Mouse (Mus musculus): Measurements from ENCODE around the gene 4930442H23Rik. TPM values are rescaled to one million over a fixed set of nuclear protein-coding genes. Genes with fewer than 3 reads are reported as not detected.
"Not testable (repeated sequence)": the region's sequence is repeated elsewhere in the genome, so short reads cannot be mapped to it uniquely, and the experiment has no call there.

4930442H23Rik gene
- polyA plus RNA-seq, 1 experiment from 2014 or later: not detected

DNA sequence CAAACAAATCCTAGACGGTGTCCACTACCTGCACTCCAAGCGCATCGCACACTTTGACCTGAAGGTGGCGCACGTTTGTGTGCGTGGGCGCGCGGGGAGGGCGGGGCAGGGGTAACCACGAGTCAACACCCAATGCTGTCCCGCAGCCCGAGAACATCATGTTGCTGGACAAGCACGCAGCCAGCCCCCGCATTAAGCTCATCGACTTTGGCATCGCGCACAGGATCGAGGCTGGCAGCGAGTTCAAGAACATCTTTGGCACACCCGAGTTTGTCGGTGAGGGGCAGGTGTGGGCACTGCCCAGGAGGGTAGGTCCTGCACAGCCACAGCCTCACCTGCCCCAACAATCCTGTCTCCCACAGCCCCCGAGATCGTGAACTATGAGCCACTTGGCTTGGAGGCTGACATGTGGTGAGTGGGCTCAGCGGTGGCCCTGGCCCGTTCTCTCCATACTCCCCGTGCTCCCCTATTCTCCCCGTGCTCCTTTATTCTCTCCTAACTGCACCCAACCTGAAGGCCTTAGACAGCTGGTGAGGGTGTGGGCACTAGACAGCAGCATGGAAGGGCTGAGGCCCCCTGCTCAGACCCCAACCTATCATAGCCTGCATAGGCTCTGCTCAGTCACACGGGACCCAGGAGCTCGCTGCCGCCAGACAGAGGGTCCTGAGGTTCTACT, 6.7 kb upstream of the 4930442H23Rik start:
- TF ChIP-seq CTCF (IDR thresholded peaks at IDR 0.05; ENCODE audit: low read depth): peak; percentile 64
- 76% methylated on average over 31 of the region's 31 CpGs for WGBS
- Histone ChIP-seq H3K4me2 (ENCODE audit: low read length) (no peak overlapping the region), H3K9me3 (replicated peaks; ENCODE audit: low read length) (no peaks in the 10 kb centered on the region), H3K9ac (ENCODE audit: low read depth, low read length) (no peak overlapping the region), H3K4me1 (replicated peaks; ENCODE audit: insufficient read depth, low read length) (peaks cover 8% of the 10 kb centered on the region; the same call in 1 of the 2 replicates), H3K27me3 (ENCODE audit: insufficient read depth, low read length) (0 out of 2 replicates have a peak, but pooled peaks cover 16% of the 10 kb centered on the region), H3K27ac (no peak overlapping the region), H3K4me3 (replicated peaks; ENCODE audit: low read depth, low read length) (no peak overlapping the region), H3K36me3 (ENCODE audit: insufficient read depth, low read length) (0 out of 2 replicates have a peak, but pooled peaks cover 14% of the 10 kb centered on the region)
- no peak for DNase-seq (ENCODE audit: low spot score)
- no peak for ATAC-seq (replicated peaks; ENCODE audit: low FRiP score, low read depth)

DNA sequence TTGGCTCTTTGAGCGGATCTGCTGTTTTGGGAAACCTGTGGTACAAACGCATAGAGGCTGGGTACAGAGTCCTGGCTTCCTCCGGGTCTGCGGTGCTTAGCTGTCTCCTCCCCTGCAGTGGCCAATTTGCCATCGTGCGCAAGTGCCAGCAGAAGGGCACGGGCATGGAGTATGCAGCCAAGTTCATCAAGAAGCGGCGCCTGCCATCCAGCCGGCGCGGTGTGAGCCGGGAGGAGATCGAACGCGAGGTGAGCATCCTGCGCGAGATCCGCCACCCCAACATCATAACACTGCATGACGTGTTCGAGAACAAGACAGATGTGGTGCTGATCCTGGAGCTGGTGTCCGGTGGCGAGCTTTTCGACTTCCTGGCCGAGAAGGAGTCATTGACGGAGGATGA, 6.2 kb upstream of the 4930442H23Rik start:
- H3K27me3 ChIP-seq (ENCODE audit: insufficient read depth, low read length): 0 out of 2 replicates have a peak, but pooled peaks cover 11% of the 10 kb centered on the region
- H3K27ac ChIP-seq: no peak overlapping the region
- TF ChIP-seq CTCF (IDR thresholded peaks at IDR 0.05; ENCODE audit: low read depth): no peak
- WGBS: 86% methylated on average over 26 of the region's 26 CpGs
- peaks cover 10% of the 10 kb centered on the region; the same call in 1 of the 2 replicates for H3K4me1 ChIP-seq (replicated peaks; ENCODE audit: insufficient read depth, low read length)
- no peak overlapping the region for H3K9ac ChIP-seq (ENCODE audit: low read depth, low read length)
- ATAC-seq (replicated peaks; ENCODE audit: low FRiP score, low read depth) (no peak), DNase-seq (ENCODE audit: low spot score) (no peak)
- H3K36me3 ChIP-seq (ENCODE audit: insufficient read depth, low read length): peaks cover 14% of the 10 kb centered on the region; the same call in 1 of the 2 replicates
- no peaks in the 10 kb centered on the region for H3K9me3 ChIP-seq (replicated peaks; ENCODE audit: low read length)
- no peak overlapping the region for H3K4me2 ChIP-seq (ENCODE audit: low read length)
- H3K4me3 ChIP-seq (replicated peaks; ENCODE audit: low read depth, low read length): no peak overlapping the region

DNA sequence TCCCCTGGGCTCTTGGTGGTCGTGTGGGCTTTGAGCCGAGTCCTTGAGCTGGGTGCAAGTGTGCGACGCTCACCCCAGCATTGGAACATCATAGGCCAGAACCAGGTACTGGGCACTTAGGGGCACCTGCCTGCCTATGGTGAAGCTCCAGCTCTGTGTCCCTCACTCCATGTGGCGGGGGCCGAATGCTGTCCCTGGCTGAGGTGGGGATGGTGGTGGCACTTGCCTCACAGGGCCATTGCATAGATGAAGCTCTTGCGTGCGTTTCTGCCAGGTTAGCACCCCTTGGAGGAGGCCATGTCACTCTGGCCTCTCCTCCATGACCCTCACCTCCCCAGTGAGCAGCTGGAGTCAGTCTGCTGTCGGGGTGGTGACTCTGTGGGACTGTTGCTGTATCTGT, 3.5 kb upstream of the 4930442H23Rik start:
- no peak overlapping the region for H3K27ac ChIP-seq
- H3K36me3 ChIP-seq (ENCODE audit: insufficient read depth, low read length): peaks cover 17% of the 10 kb centered on the region
- H3K4me3 ChIP-seq (replicated peaks; ENCODE audit: low read depth, low read length): no peak overlapping the region
- no peaks in the 10 kb centered on the region for H3K9me3 ChIP-seq (replicated peaks; ENCODE audit: low read length)
- no peak overlapping the region for H3K4me2 ChIP-seq (ENCODE audit: low read length)
- DNase-seq (ENCODE audit: low spot score) (no peak), ATAC-seq (replicated peaks; ENCODE audit: low FRiP score, low read depth) (no peak)
- peaks cover 4% of the 10 kb centered on the region; the same call in 1 of the 2 replicates for H3K4me1 ChIP-seq (replicated peaks; ENCODE audit: insufficient read depth, low read length)
- H3K9ac ChIP-seq (ENCODE audit: low read depth, low read length): no peak overlapping the region
- no peak for TF ChIP-seq CTCF (IDR thresholded peaks at IDR 0.05; ENCODE audit: low read depth)
- no peaks in the 10 kb centered on the region for H3K27me3 ChIP-seq (ENCODE audit: insufficient read depth, low read length)
- 90% methylated on average over 9 of the region's 9 CpGs for WGBS

DNA sequence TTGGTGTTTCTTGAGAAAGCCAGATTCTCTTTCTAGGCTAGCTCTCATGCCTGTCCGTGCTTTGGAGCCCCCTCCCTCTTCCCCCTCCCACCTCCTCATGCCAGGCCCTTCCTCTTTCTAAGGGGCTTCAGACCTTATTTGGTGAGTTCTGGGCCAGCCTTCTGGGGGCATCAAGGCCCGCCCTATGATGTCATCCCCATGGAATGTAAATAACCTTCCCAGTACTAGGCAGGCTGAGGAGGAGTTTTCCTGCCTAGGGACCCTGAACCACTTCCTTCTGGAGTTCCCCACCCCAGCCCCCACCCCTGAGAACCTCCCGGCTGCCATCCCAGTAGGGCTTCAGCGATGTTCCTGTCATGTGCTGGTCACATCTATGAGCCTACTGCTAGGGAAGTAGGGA, 1.1 kb upstream of the 4930442H23Rik start:
- no peak for ATAC-seq (replicated peaks; ENCODE audit: low FRiP score, low read depth)

DNA sequence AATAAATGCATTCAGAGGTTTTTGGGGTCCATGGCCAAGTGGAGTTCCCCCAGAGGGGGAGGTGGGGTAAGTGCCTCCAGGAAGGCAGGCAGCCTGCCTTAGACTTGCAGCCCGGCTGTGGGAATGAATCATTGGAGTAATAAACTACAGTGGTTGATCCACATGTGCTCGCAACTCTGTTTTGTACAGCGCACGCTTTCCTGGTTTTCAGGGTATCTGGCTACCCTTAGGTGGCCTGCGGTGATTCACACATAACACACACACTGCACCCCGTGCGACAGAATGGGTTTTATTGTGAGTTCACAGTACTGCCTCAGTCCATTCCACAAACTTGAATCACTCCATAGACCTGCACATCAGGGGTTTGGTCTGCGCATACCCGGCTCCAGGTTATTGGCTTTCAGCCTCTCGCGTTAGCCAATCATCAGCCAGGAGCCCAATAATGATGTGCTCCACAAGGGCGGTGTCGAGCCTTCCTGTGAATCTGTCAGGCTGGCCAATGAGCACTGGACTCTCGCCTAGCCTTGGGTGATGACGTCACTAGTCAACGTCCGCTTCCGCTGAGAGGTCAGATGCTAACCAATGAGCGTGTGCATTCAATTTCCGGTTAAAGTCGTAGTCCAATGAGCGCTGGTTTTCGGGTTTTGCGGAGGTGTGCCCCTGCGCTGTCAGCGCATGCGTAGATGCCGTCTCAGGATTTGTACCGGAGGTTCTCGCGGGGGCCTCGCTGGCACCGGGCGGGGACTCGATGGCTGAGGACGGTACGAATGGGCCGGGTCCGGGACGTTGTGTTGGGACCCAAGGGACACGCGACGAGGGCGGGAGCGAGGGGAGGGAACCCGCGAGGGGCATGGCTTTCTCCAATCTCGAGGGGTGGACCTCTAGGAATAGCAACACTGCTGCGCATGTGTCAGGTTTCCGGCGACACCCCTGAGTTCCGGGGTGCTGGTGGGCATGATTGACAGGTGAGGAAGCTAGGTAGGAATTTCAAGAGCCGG, 1.0 kb downstream of the 4930442H23Rik start, which contains the start of gene Dapk3:
Dapk3 (plus strand) TSS at position 670 of the 998 bp plus-strand sequence.
- H3K27me3 ChIP-seq (ENCODE audit: insufficient read depth, low read length): no peaks in the 10 kb centered on the region
- H3K9ac ChIP-seq (ENCODE audit: low read depth, low read length): peak within 1 kb of the TSS; percentile 73
- WGBS: 5% methylated on average over 53 of the region's 53 CpGs
- ATAC-seq (replicated peaks; ENCODE audit: low FRiP score, low read depth) (peak; percentile 94), DNase-seq (ENCODE audit: low spot score) (peak; percentile 100)
- peaks cover 11% of the 10 kb centered on the region; the same call in 1 of the 2 replicates for H3K4me1 ChIP-seq (replicated peaks; ENCODE audit: insufficient read depth, low read length)
- no peak for TF ChIP-seq CTCF (IDR thresholded peaks at IDR 0.05; ENCODE audit: low read depth)
- peak within 1 kb of the TSS; percentile 56 for H3K4me3 ChIP-seq (replicated peaks; ENCODE audit: low read depth, low read length)
- peak within 1 kb of the TSS; percentile 77 for H3K27ac ChIP-seq
- peak within 1 kb of the TSS; percentile 59 for H3K4me2 ChIP-seq (ENCODE audit: low read length)
- H3K36me3 ChIP-seq (ENCODE audit: insufficient read depth, low read length): peaks cover 55% of the 10 kb centered on the region
- no peaks in the 10 kb centered on the region for H3K9me3 ChIP-seq (replicated peaks; ENCODE audit: low read length)

More for the DNA sequence above, 1.1 kb upstream of the 4930442H23Rik start:
- Histone ChIP-seq H3K4me3 (replicated peaks; ENCODE audit: low read depth, low read length) (no peak overlapping the region), H3K9me3 (replicated peaks; ENCODE audit: low read length) (no peaks in the 10 kb centered on the region), H3K27ac (peak overlapping the region; percentile 26; the same call in 1 of the 2 replicates), H3K4me1 (replicated peaks; ENCODE audit: insufficient read depth, low read length) (peaks cover 4% of the 10 kb centered on the region; the same call in 1 of the 2 replicates), H3K36me3 (ENCODE audit: insufficient read depth, low read length) (peaks cover 36% of the 10 kb centered on the region), H3K4me2 (ENCODE audit: low read length) (no peak overlapping the region), H3K9ac (ENCODE audit: low read depth, low read length) (no peak overlapping the region), H3K27me3 (ENCODE audit: insufficient read depth, low read length) (no peaks in the 10 kb centered on the region)
- WGBS: 35% methylated on average over 4 of the region's 4 CpGs
- DNase-seq (ENCODE audit: low spot score): peak; percentile 52
- TF ChIP-seq CTCF (IDR thresholded peaks at IDR 0.05; ENCODE audit: low read depth): no peak

DNA sequence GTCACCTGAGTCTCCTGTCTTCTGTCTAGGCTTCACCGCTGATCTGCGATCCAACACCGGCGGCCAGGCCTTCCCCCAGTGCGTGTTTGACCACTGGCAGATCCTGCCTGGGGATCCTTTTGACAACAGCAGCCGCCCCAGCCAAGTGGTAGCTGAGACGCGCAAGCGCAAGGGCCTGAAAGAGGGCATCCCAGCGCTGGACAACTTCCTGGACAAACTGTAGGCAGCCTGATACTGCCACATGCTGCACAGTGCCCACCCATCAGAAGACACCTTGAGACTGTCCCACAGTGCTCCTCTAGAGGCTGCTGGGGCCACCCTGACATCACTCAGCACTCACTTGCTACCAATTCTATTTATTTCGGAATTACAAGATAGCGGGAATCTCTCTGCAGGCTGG, 1.8 kb downstream of the 4930442H23Rik start:
- Histone ChIP-seq H3K27ac (0 out of 2 replicates have a peak overlapping the region, but pooled peaks have one; percentile 26), H3K36me3 (ENCODE audit: insufficient read depth, low read length) (peaks cover 49% of the 10 kb centered on the region), H3K4me1 (replicated peaks; ENCODE audit: insufficient read depth, low read length) (peaks cover 13% of the 10 kb centered on the region; the same call in 1 of the 2 replicates)
- not testable (repeated sequence) for H3K4me2 ChIP-seq (ENCODE audit: low read length); H3K4me3 ChIP-seq (replicated peaks; ENCODE audit: low read depth, low read length); H3K9ac ChIP-seq (ENCODE audit: low read depth, low read length); H3K27me3 ChIP-seq (ENCODE audit: insufficient read depth, low read length); ATAC-seq (replicated peaks; ENCODE audit: low FRiP score, low read depth); H3K9me3 ChIP-seq (replicated peaks; ENCODE audit: low read length); DNase-seq (ENCODE audit: low spot score)
- 75% methylated on average over 12 of the region's 12 CpGs for WGBS
